Mouse (Mus musculus) liver, postnatal 0 days (tissue): ENCODE results near the gene Cfd. TPM values are rescaled to one million over a fixed set of nuclear protein-coding genes. Genes with fewer than 3 reads are reported as not detected.

ENCODE experiments used
- ATAC-seq: fragments of 200-750 bp; cut with Nextera tagmentation; 2 replicates; pipeline ENCODE4 v1.8.0; 2017; ENCODE audit warnings: mild to moderate bottlenecking, moderate library complexity
- DNase-seq: peaks from one replicate; pipeline ENCODE4 v3.0.0-alpha.2; 2016
- H3K27ac ChIP-seq: fragments of 300-500 bp; sonication (generic); 2 replicates; pipeline ENCODE4 v1.5.1; 2014; ENCODE audit warnings: antibody characterized with exemption, moderate library complexity, mild to moderate bottlenecking, low read depth
- H3K27me3 ChIP-seq: fragments of 300-500 bp; sonication (generic); 2 replicates; pipeline ENCODE4 v1.6.1; 2014; ENCODE audit warnings: low read length, control low read depth, mixed read lengths; ENCODE audit not compliant: insufficient read depth
- H3K36me3 ChIP-seq: fragments of 300-500 bp; sonication (generic); replicated peaks from 2 replicates; pipeline ENCODE4 v1.6.1; 2014; ENCODE audit warnings: mild to moderate bottlenecking, control low read depth, low read length, moderate library complexity, mixed read lengths; ENCODE audit not compliant: insufficient read depth
- H3K4me1 ChIP-seq: fragments of 300-500 bp; sonication (generic); 2 replicates; pipeline ENCODE4 v1.6.1; 2014; ENCODE audit warnings: antibody characterized with exemption, mild to moderate bottlenecking, control low read depth; ENCODE audit not compliant: insufficient read depth
- H3K4me2 ChIP-seq: fragments of 300-500 bp; sonication (generic); 2 replicates; pipeline ENCODE4 v1.6.1; 2014; ENCODE audit warnings: low read depth, mild to moderate bottlenecking, low read length, moderate library complexity, mixed read lengths
- H3K4me3 ChIP-seq: fragments of 300-500 bp; sonication (generic); 2 replicates; pipeline ENCODE4 v1.5.1; 2014; ENCODE audit warnings: low read depth, low read length
- H3K9ac ChIP-seq: fragments of 300-500 bp; sonication (generic); replicated peaks from 2 replicates; pipeline ENCODE4 v1.6.1; 2014; ENCODE audit warnings: mild to moderate bottlenecking, moderate library complexity
- H3K9me3 ChIP-seq: fragments of 300-500 bp; sonication (generic); 2 replicates; pipeline ENCODE4 v1.6.1; 2016; ENCODE audit warnings: mild to moderate bottlenecking, control low read depth, low read length, mixed read lengths
- CTCF ChIP-seq: sonication (generic); IDR thresholded peaks from 2 replicates; pipeline ENCODE4 v1.5.1; 2016; ENCODE audit warnings: antibody characterized with exemption, low read depth
- EP300 ChIP-seq: IDR thresholded peaks from 2 replicates; pipeline ENCODE4 v1.6.1; 2016; ENCODE audit warnings: antibody characterized with exemption, low read depth, mild to moderate bottlenecking
- WGBS: fragments of 180-500 bp; shearing (Covaris S2); extraction: QIAGEN DNeasy Blood & Tissue Kit; methylation state at CpG from one replicate; pipeline ENCODE4 v1.1.7; 2014; ENCODE audit not compliant: insufficient replicate concordance; 5-methylcytosine and 5-hydroxymethylcytosine counted together
- polyA plus RNA-seq: library from polyadenylated mRNA; unstranded; fragments of >200 nt; fragmentation: Nextera tagmentation; extraction: Ambion mirVana; gene quantifications from 2 replicates; pipeline ENCODE4 v1.2.1, GENCODE M21; 2015

The Cfd gene
- polyA plus RNA-seq, 1 experiment from 2014 or later, result not detected

GRCm38 (mm10) chr10:79928030-79928694 lies 37.5 kb downstream of the Cfd start:
- Histone ChIP-seq H3K4me3 (peak overlapping the region; percentile 86), H3K4me2 (peak overlapping the region; percentile 97), H3K4me1 (peaks cover 43% of the 10 kb centered on the region), H3K27ac (peak overlapping the region; percentile 95), H3K9ac (peak overlapping the region; percentile 85), H3K9me3 (no peaks in the 10 kb centered on the region), H3K27me3 (no peaks in the 10 kb centered on the region), H3K36me3 (peaks cover 22% of the 10 kb centered on the region)
- TF ChIP-seq EP300 (no peak), CTCF (no peak)
- DNase-seq (peak; percentile 74), ATAC-seq (peak; percentile 40; the same call in 1 of the 2 replicates)
- WGBS, result under 1% methylated on average over 26 of the region's 29 CpGs

DNA sequence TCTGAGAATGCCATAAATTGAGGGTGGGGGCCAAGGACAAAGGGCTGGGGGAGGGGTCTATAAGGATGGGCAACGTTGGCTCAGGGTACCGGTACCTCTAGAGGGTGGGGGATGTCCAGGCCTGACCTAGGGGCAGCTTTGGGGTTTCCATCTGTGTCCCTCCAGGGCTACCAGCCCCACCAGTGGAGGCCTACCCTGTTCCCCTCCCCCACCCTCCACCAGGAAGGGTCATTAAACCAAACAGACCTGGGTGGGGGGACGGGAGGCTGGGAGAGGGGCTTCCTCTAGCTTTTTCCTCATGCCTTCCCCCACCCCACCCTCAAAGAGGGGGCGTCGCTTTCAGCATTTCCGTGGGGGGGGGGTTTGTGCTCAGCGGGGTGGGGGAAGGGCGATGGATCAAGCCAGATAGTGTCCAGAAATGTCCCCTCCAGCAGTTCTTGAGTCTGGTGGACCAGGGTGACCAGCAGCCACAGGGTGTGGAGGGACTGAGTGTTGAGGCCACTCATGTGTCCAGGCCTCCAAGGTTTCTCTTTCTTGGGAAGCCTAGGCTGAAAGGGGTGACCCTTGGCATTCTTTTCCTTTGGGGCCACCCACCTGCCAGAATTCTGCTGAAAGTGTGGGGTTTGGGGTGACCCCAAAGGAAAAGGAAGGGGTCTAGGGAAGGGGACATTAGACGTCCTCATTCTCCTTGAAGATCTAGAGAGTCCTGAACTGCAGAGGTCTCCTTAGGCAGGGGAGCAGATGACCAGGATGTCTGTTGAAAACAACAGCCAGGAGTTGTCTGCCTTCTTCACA lies 38.5 kb downstream of the Cfd start:
- ATAC-seq (no peak), DNase-seq (no peak)
- WGBS, result 30% methylated on average over 9 of the region's 9 CpGs
- peaks cover 28% of the 10 kb centered on the region for H3K36me3 ChIP-seq
- no peak for TF ChIP-seq CTCF
- TF ChIP-seq EP300, result no peak
- H3K9me3 ChIP-seq, result no peaks in the 10 kb centered on the region
- peak overlapping the region; percentile 58 for H3K9ac ChIP-seq
- H3K4me2 ChIP-seq, result peak overlapping the region; percentile 97
- H3K4me3 ChIP-seq, result peak overlapping the region; percentile 86
- peak overlapping the region; percentile 74 for H3K27ac ChIP-seq
- H3K4me1 ChIP-seq, result peaks cover 47% of the 10 kb centered on the region
- H3K27me3 ChIP-seq, result no peaks in the 10 kb centered on the region

- Histone ChIP-seq H3K4me1 (peaks cover 56% of the 10 kb centered on the region), H3K36me3 (peaks cover 33% of the 10 kb centered on the region), H3K4me3 (no peak overlapping the region), H3K9ac (peak overlapping the region; percentile 58; the same call in 1 of the 2 replicates), H3K4me2 (peak overlapping the region; percentile 97; the same call in 1 of the 2 replicates), H3K27ac (no peak overlapping the region; the same call in 1 of the 2 replicates), H3K9me3 (no peaks in the 10 kb centered on the region), H3K27me3 (no peaks in the 10 kb centered on the region)
- no peak for DNase-seq
- no peak for ATAC-seq
- TF ChIP-seq EP300 (no peak), CTCF (no peak)
- 83% methylated on average over 18 of the region's 18 CpGs for WGBS
These were observed 39.5 kb downstream of the Cfd start for GRCm38 (mm10) chr10:79929967-79930825.

- Histone ChIP-seq H3K36me3 (peaks cover 39% of the 10 kb centered on the region), H3K9ac (no peak overlapping the region), H3K4me2 (no peak overlapping the region), H3K27ac (no peak overlapping the region), H3K4me3 (no peak overlapping the region), H3K9me3 (no peaks in the 10 kb centered on the region), H3K4me1 (peaks cover 58% of the 10 kb centered on the region), H3K27me3 (no peaks in the 10 kb centered on the region)
- TF ChIP-seq EP300, result no peak
- no peak for TF ChIP-seq CTCF
- WGBS, result 90% methylated on average over 16 of the region's 16 CpGs
- DNase-seq (no peak), ATAC-seq (no peak)
These were observed 40.2 kb downstream of the Cfd start for GRCm38 (mm10) chr10:79930826-79931186.

GRCm38 (mm10) chr10:79931797-79932196 lies 41.1 kb downstream of the Cfd start:
- DNase-seq (no peak), ATAC-seq (no peak)
- 65% methylated on average over 8 of the region's 9 CpGs for WGBS
- H3K9me3 ChIP-seq, result no peaks in the 10 kb centered on the region
- peaks cover 44% of the 10 kb centered on the region for H3K36me3 ChIP-seq
- H3K4me3 ChIP-seq, result no peak overlapping the region
- no peak overlapping the region for H3K27ac ChIP-seq
- TF ChIP-seq EP300 (no peak), CTCF (no peak)
- H3K4me2 ChIP-seq, result no peak overlapping the region
- H3K9ac ChIP-seq, result no peak overlapping the region
- H3K27me3 ChIP-seq, result no peaks in the 10 kb centered on the region
- peaks cover 60% of the 10 kb centered on the region for H3K4me1 ChIP-seq

GRCm38 (mm10) chr10:79932736-79933135 lies 42.1 kb downstream of the Cfd start:
- 50% methylated on average over 8 of the region's 8 CpGs for WGBS
- no peak overlapping the region; the same call in 1 of the 2 replicates for H3K27ac ChIP-seq
- H3K9ac ChIP-seq, result no peak overlapping the region
- peaks cover 69% of the 10 kb centered on the region for H3K4me1 ChIP-seq
- peaks cover 45% of the 10 kb centered on the region for H3K36me3 ChIP-seq
- no peak for ATAC-seq
- no peak for DNase-seq
- peak overlapping the region; percentile 22; the same call in 1 of the 2 replicates for H3K4me2 ChIP-seq
- no peaks in the 10 kb centered on the region for H3K9me3 ChIP-seq
- no peak overlapping the region for H3K4me3 ChIP-seq
- no peaks in the 10 kb centered on the region for H3K27me3 ChIP-seq
- TF ChIP-seq CTCF, result no peak
- TF ChIP-seq EP300, result no peak
